Mouse (Mus musculus) monocyte, adult 2 months (primary cell): Measurements from ENCODE around the gene Orm3.

Source experiments
- DNase-seq, 2 experiments: peaks; one replicate each; pipeline ENCODE4 v3.0.0; 2022; ENCODE audit warnings: low spot score in 2 of 2, low read depth in 1 of 2

Orm3 gene

GRCm38 (mm10) chr4:63401620-63402019 lies 45.7 kb downstream of the Orm3 start:
- peak in 1 of 2 experiments; percentile 38 for DNase-seq

GRCm38 (mm10) chr4:63402056-63402455 lies 46.1 kb downstream of the Orm3 start:
- no peak for DNase-seq

GRCm38 (mm10) chr4:63402558-63402957 lies 46.6 kb downstream of the Orm3 start:
- no peak for DNase-seq

GRCm38 (mm10) chr4:63403040-63403959 lies 47.3 kb downstream of the Orm3 start, which contains the start of gene Akna:
Gene Akna, minus strand, starts transcription at chr4:63403354.
- DNase-seq, result no peak

GRCm38 (mm10) chr4:63404205-63404604 lies 48.2 kb downstream of the Orm3 start:
- no peak for DNase-seq

GRCm38 (mm10) chr4:63405051-63405450 lies 49.1 kb downstream of the Orm3 start:
- DNase-seq, result no peak

GRCm38 (mm10) chr4:63405683-63406082 lies 49.7 kb downstream of the Orm3 start:
- DNase-seq, result no peak

GRCm38 (mm10) chr4:63408247-63408646 lies 52.3 kb downstream of the Orm3 start:
- no peak for DNase-seq

GRCm38 (mm10) chr4:63408649-63409048 lies 52.7 kb downstream of the Orm3 start:
- DNase-seq, result no peak
